Mouse (Mus musculus) small intestine, adult 2 months (tissue): ENCODE results near the gene Dnajb14.

ENCODE experiments used
- CTCF ChIP-seq: fragments of 200-500 bp; IDR thresholded peaks from 2 replicates; pipeline ENCODE4 v1.5.1; 2012; ENCODE audit warnings: low read depth, mild to moderate bottlenecking, control low read depth, inconsistent platforms, low read length, moderate library complexity, mixed read lengths; ENCODE audit not compliant: insufficient replicate concordance, insufficient read length; ENCODE audit errors: extremely low read depth
- POLR2A ChIP-seq: fragments of 200-500 bp; IDR thresholded peaks from 2 replicates; pipeline ENCODE4 v1.6.1; 2012; ENCODE audit warnings: low read depth, mild to moderate bottlenecking, control low read depth, inconsistent platforms, low read length, moderate library complexity

DNA sequence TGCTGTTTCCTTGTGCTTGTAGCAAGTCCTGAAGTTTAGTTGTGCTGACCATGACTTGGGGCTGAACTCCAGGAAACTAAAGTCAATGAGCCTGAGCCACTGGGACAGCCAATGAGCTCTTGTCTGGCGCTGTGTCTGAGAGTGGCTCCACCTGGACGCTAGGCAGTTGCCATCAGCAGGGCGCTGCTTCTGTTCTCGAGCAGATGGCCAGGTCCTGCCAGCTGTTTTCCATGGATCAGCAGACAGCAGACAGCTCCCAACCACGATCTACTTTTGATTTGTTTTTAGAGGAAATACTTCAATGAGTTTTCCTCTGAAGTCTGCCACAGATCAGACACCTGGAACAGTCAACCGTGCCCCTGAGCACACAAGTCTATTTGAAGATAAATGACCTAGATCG, 65.3 kb downstream of the Dnajb14 start:
- TF ChIP-seq CTCF = no peak
- no peak for TF ChIP-seq POLR2A
